Mouse (Mus musculus): Measurements from ENCODE around the gene Olfr1461.

Olfr1461 gene

GRCm38 (mm10) chr19:13162700-13163099, at the start of gene Olfr1461:
Olfr1461 (plus strand) TSS chr19:13163000.
- DNase-seq = no peak

GRCm38 (mm10) chr19:13149449-13149848, 13.4 kb upstream of the Olfr1461 start, which contains the start of gene Olfr1459:
Olfr1459 (minus strand) TSS chr19:13149549.
- DNase-seq = no peak

GRCm38 (mm10) chr19:13185434-13185833, 22.6 kb downstream of the Olfr1461 start, which contains the start of gene Olfr1462:
Olfr1462 (plus strand) TSS chr19:13185734.
- DNase-seq = no peak

All from kidney, postnatal 25 days (tissue).